Mouse (Mus musculus) liver, adult 2 months (tissue): Measurements from ENCODE around the gene Crybg1.

Experiments used
- CTCF ChIP-seq: fragments of 200-500 bp; IDR thresholded peaks from 2 replicates; pipeline ENCODE4 v1.5.1; 2011; ENCODE audit warnings: low read depth, low read length, control low read depth
- POLR2A ChIP-seq: fragments of 200-500 bp; IDR thresholded peaks from 2 replicates; pipeline ENCODE4 v1.6.1; 2011; ENCODE audit warnings: low read length, control low read depth; ENCODE audit not compliant: insufficient read depth; ENCODE audit errors: extremely low read depth

GRCm38 (mm10) chr10:44094794-44095193 is 53.9 kb downstream of the Crybg1 start:
- TF ChIP-seq CTCF = no peak
- TF ChIP-seq POLR2A = no peak
